Mouse (Mus musculus) thymus, adult 18-20 months (tissue): Measurements from ENCODE around the gene Naip2.
A peak's percentile ranks its signal among the peaks of the same experiment; 100 is the strongest.

Experiments
- DNase-seq, 2 experiments: peaks; one replicate each; pipeline ENCODE4 v3.0.0; 2022; ENCODE audit warnings: mixed read lengths in 2 of 2

Gene Naip2

GRCm38 (mm10) chr13:100107652-100108472 is 94.0 kb downstream of the Naip2 start, which contains the start of gene Serf1:
Gene Serf1, plus strand, starts transcription at chr13:100108012.
- DNase-seq, result peak; percentile 56 to 60

- peak; percentile 82 to 86 for DNase-seq
Measured at GRCm38 (mm10) chr13:100103748-100104254, 98.1 kb downstream of the Naip2 start, which contains the start of gene Bdp1. Gene Bdp1, minus strand, starts transcription at chr13:100104070.

GRCm38 (mm10) chr13:100103052-100103658 is 98.7 kb downstream of the Naip2 start:
- DNase-seq, result no peak

- no peak for DNase-seq
Measured at GRCm38 (mm10) chr13:100098808-100099207, 103.1 kb downstream of the Naip2 start.
